10 mouse cellular contexts compared by ENCODE assay signal in genomic region chr17:45847701-45848378, GRCm38 (mm10).
A peak's percentile ranks its signal among the peaks of the same experiment; 100 is the strongest.
DNase-seq lines count a peak whose midpoint lies in the region; ATAC-seq and TF ChIP-seq lines count a peak whose summit lies in the region.
"Had no signal": no experiment of that assay in that cellular context is flagged by ENCODE, and none has a peak within 500 bp of the region (broad histone marks: within the 10 kb centered on the region; RNA-seq: fewer than 3 reads in every experiment).

No protein-coding gene starts in this region.

- H3K4me2 ChIP-seq in intestine, embryonic 15.5 days (replicated peaks): no peak overlapping the region
- H3K4me2 ChIP-seq in intestine, postnatal 0 days (replicated peaks; ENCODE audit: low read depth): no peak overlapping the region
- H3K4me2 ChIP-seq in heart, embryonic 15.5 days: no peak overlapping the region
- H3K4me2 ChIP-seq: embryonic facial prominence, embryonic 12.5 days had no signal

- no peaks in the 10 kb centered on the region for H3K27me3 ChIP-seq in intestine, embryonic 15.5 days (replicated peaks)
- peaks cover 3% of the 10 kb centered on the region for H3K27me3 ChIP-seq in intestine, postnatal 0 days (replicated peaks; ENCODE audit: control insufficient read depth, insufficient read depth, low read length)
- H3K27me3 ChIP-seq in heart, embryonic 15.5 days: peaks cover 20% of the 10 kb centered on the region
- H3K27me3 ChIP-seq: embryonic facial prominence, embryonic 12.5 days had no signal

- H3K4me1 ChIP-seq in intestine, embryonic 15.5 days (replicated peaks): no peaks in the 10 kb centered on the region
- H3K4me1 ChIP-seq in intestine, postnatal 0 days (replicated peaks; ENCODE audit: control insufficient read depth, insufficient read depth, low read length): no peaks in the 10 kb centered on the region
- H3K4me1 ChIP-seq in ES-E14 (ENCODE audit: control insufficient read depth in 2 of 2, insufficient read depth in 2 of 2, low read length in 2 of 2, poor library complexity in 1 of 2): peaks cover 2 to 3% of the 10 kb centered on the region in 2 experiments; a peak in 1 of 4 replicates
- peaks cover 13% of the 10 kb centered on the region for H3K4me1 ChIP-seq in heart, embryonic 15.5 days (replicated peaks)
- H3K4me1 ChIP-seq: embryonic facial prominence, embryonic 12.5 days had no signal

- no peak for DNase-seq in ES-E14 (ENCODE audit: low read depth, low spot score)
- DNase-seq in gastrocnemius, adult 2 months: peak; percentile 91
- no peak for DNase-seq in right cerebral cortex, postnatal 14 days
- DNase-seq in urinary bladder, postnatal 14 days (ENCODE audit: low spot score): no peak
- no peak for DNase-seq in layer of hippocampus, adult 18-20 months (ENCODE audit: low spot score in 2 of 2)
- DNase-seq: right cerebral cortex, postnatal 25 days had no signal

- no peak overlapping the region for H3K27ac ChIP-seq in intestine, embryonic 15.5 days
- no peak overlapping the region for H3K27ac ChIP-seq in intestine, postnatal 0 days (ENCODE audit: low read depth, low read length)
- H3K27ac ChIP-seq in ES-E14 (ENCODE audit: insufficient read depth, low read depth, low read length, poor library complexity, severe bottlenecking): peak overlapping the region; percentile 15; the same call in 1 of the 2 replicates
- H3K27ac ChIP-seq in gastrocnemius, adult 2 months: peak overlapping the region; percentile 98
- H3K27ac ChIP-seq in heart, embryonic 15.5 days: 0 out of 2 replicates have a peak overlapping the region, but pooled peaks have one; percentile 3
- H3K27ac ChIP-seq: embryonic facial prominence, embryonic 12.5 days had no signal

- no peaks in the 10 kb centered on the region for H3K36me3 ChIP-seq in intestine, embryonic 15.5 days
- no peaks in the 10 kb centered on the region for H3K36me3 ChIP-seq in intestine, postnatal 0 days (ENCODE audit: control insufficient read depth, insufficient read depth)
- H3K36me3 ChIP-seq in ES-E14 (ENCODE audit: control insufficient read depth, insufficient read depth, low read length, poor library complexity, severe bottlenecking): no peaks in the 10 kb centered on the region
- no peaks in the 10 kb centered on the region for H3K36me3 ChIP-seq in heart, embryonic 15.5 days
- H3K36me3 ChIP-seq: embryonic facial prominence, embryonic 12.5 days had no signal

- no peaks in the 10 kb centered on the region; the same call in 1 of the 2 replicates for H3K9me3 ChIP-seq in intestine, embryonic 15.5 days
- H3K9me3 ChIP-seq in intestine, postnatal 0 days (ENCODE audit: control insufficient read depth): 0 out of 2 replicates have a peak, but pooled peaks cover 2% of the 10 kb centered on the region
- no peaks in the 10 kb centered on the region for H3K9me3 ChIP-seq in ES-E14 (ENCODE audit: control insufficient read depth, insufficient read depth, low read depth, low read length)
- no peaks in the 10 kb centered on the region for H3K9me3 ChIP-seq in heart, embryonic 15.5 days (replicated peaks)

- no peak overlapping the region for H3K4me3 ChIP-seq in intestine, embryonic 15.5 days (replicated peaks)
- no peak overlapping the region for H3K4me3 ChIP-seq in intestine, postnatal 0 days (ENCODE audit: low read depth, low read length)
- H3K4me3 ChIP-seq in ES-E14 (ENCODE audit: insufficient read depth in 1 of 2, low read depth in 1 of 2, low read length in 2 of 2, poor library complexity in 1 of 2, severe bottlenecking in 1 of 2): no peak overlapping the region
- peak overlapping the region; percentile 51 for H3K4me3 ChIP-seq in gastrocnemius, adult 2 months
- no peak overlapping the region for H3K4me3 ChIP-seq in heart, embryonic 15.5 days
- H3K4me3 ChIP-seq: embryonic facial prominence, embryonic 12.5 days had no signal

- 92% methylated on average over 14 of the region's 14 CpGs for WGBS in intestine, embryonic 15.5 days
- 91% methylated on average over 14 of the region's 14 CpGs for WGBS in intestine, postnatal 0 days
- 73% methylated on average over 14 of the region's 14 CpGs for WGBS in heart, embryonic 15.5 days

- peak; percentile 23; the same call in 1 of the 2 replicates for ATAC-seq in intestine, embryonic 15.5 days
- ATAC-seq in intestine, postnatal 0 days: no peak
- ATAC-seq in heart, embryonic 15.5 days (replicated peaks; ENCODE audit: insufficient number of reproducible peaks, insufficient read depth, low FRiP score, low read depth): peak; percentile 54; the same call in 1 of the 2 replicates

- in situ Hi-C loops in ES-E14 (cut with MboI; ENCODE audit: low sequenced_read_pairs in 2 of 2, unreplicated experiment in 2 of 2): loop anchor here in 1 of 2 experiments (5.0 kb wide), 1 partner anchor 189 kb away; no protein-coding TSS in a partner anchor

- TF ChIP-seq CTCF in intestine, postnatal 0 days (IDR thresholded peaks at IDR 0.05; ENCODE audit: low read depth): no peak
- no peak for TF ChIP-seq CTCF in gastrocnemius, adult 2 months (IDR thresholded peaks at IDR 0.05)

- intact Hi-C loops in gastrocnemius, adult 2 months (cut with DNase I): loop anchor here (1.0 to 5.0 kb wide), 4 partner anchors 32 to 184 kb away; partner anchors contain the start of gene Vegfa

- no peak overlapping the region for H3K9ac ChIP-seq in intestine, embryonic 15.5 days
- no peak overlapping the region for H3K9ac ChIP-seq in intestine, postnatal 0 days (ENCODE audit: low read depth, low read length)
- H3K9ac ChIP-seq in ES-E14 (ENCODE audit: insufficient read depth, low read depth, low read length, poor library complexity, severe bottlenecking): no peak overlapping the region
- no peak overlapping the region for H3K9ac ChIP-seq in heart, embryonic 15.5 days
- H3K9ac ChIP-seq: embryonic facial prominence, embryonic 12.5 days had no signal

TF ChIP-seq in ES-E14, 5 proteins besides CTCF, POLR2A, EP300 and RAD21:
- no peak for TF ChIP-seq HCFC1 (IDR thresholded peaks at IDR 0.05; ENCODE audit: borderline replicate concordance, insufficient read depth, low read length)
- no peak for TF ChIP-seq CHD2 (IDR thresholded peaks at IDR 0.05; ENCODE audit: low read depth, low read length)
- TF ChIP-seq ZC3H11A (IDR thresholded peaks at IDR 0.05; ENCODE audit: borderline replicate concordance, low read depth, low read length): no peak
- TF ChIP-seq ZNF384 (IDR thresholded peaks at IDR 0.05; ENCODE audit: low read depth, low read length): no peak
- TF ChIP-seq MAFK (IDR thresholded peaks at IDR 0.05; ENCODE audit: insufficient read depth, low read depth, low read length): no peak

Comparison
In these comparisons a context has a peak if more than half of its experiments do, and no peak if none do; other contexts are left out.
1. H3K27ac ChIP-seq: peak in ES-E14 (single experiment), gastrocnemius, adult 2 months (single experiment) and heart, embryonic 15.5 days (single experiment); none in intestine, embryonic 15.5 days (single experiment) and intestine, postnatal 0 days (single experiment).